Mouse (Mus musculus): Measurements from ENCODE around the gene Dnm1. TPM values are rescaled to one million over a fixed set of nuclear protein-coding genes. Genes with fewer than 3 reads are reported as not detected.

The Dnm1 gene
- polyA plus RNA-seq, 1 experiment: 1,410 TPM

- TF ChIP-seq POLR2A (IDR thresholded peaks at IDR 0.05; ENCODE audit: borderline replicate concordance, insufficient read depth, low read length) (no peak), CTCF (IDR thresholded peaks at IDR 0.05; ENCODE audit: borderline replicate concordance, insufficient read depth, low read depth, low read length) (peak; percentile 23; the same call in 1 of the 2 replicates)
- no peak overlapping the region for H3K27ac ChIP-seq (ENCODE audit: insufficient read depth, low read length)
Observed at GRCm38 (mm10) chr2:32275823-32276222, 77.3 kb downstream of the Dnm1 start.

GRCm38 (mm10) chr2:32260635-32261034, 92.5 kb downstream of the Dnm1 start:
- Histone ChIP-seq H3K27ac (ENCODE audit: insufficient read depth, low read length) (no peak overlapping the region), H3K4me1 (ENCODE audit: control insufficient read depth, insufficient read depth, low read length) (peaks cover 9% of the 10 kb centered on the region), H3K27me3 (ENCODE audit: control insufficient read depth, insufficient read depth, low read length) (no peaks in the 10 kb centered on the region), H3K4me3 (replicated peaks; ENCODE audit: insufficient read depth, low read depth, low read length) (no peak overlapping the region)
- DNase-seq: peak; percentile 35 to 56
- peak; percentile 43; the same call in 1 of the 2 replicates for TF ChIP-seq CTCF (IDR thresholded peaks at IDR 0.05; ENCODE audit: borderline replicate concordance, insufficient read depth, low read depth, low read length)
- TF ChIP-seq POLR2A (IDR thresholded peaks at IDR 0.05; ENCODE audit: borderline replicate concordance, insufficient read depth, low read length): no peak
- 24% methylated on average over 4 of the region's 4 CpGs for WGBS

More at GRCm38 (mm10) chr2:32275823-32276222, 77.3 kb downstream of the Dnm1 start:
- Histone ChIP-seq H3K27me3 (ENCODE audit: control insufficient read depth, insufficient read depth, low read length) (no peaks in the 10 kb centered on the region), H3K4me1 (ENCODE audit: control insufficient read depth, insufficient read depth, low read length) (no peaks in the 10 kb centered on the region), H3K4me3 (replicated peaks; ENCODE audit: insufficient read depth, low read depth, low read length) (no peak overlapping the region)
- no peak for DNase-seq
- WGBS: 82% methylated on average over 3 of the region's 3 CpGs

- peak within 1 kb of the TSS; percentile 82 for H3K4me3 ChIP-seq (replicated peaks; ENCODE audit: insufficient read depth, low read depth, low read length)
- peak; percentile 92 to 93 for DNase-seq
- no peak for TF ChIP-seq CTCF (IDR thresholded peaks at IDR 0.05; ENCODE audit: borderline replicate concordance, insufficient read depth, low read depth, low read length)
- peak; percentile 87 for TF ChIP-seq POLR2A (IDR thresholded peaks at IDR 0.05; ENCODE audit: borderline replicate concordance, insufficient read depth, low read length)
- H3K27me3 ChIP-seq (ENCODE audit: control insufficient read depth, insufficient read depth, low read length): no peaks in the 10 kb centered on the region
- H3K4me1 ChIP-seq (ENCODE audit: control insufficient read depth, insufficient read depth, low read length): peaks cover 9% of the 10 kb centered on the region
- WGBS: under 1% methylated on average over 59 of the region's 59 CpGs
- H3K27ac ChIP-seq (ENCODE audit: insufficient read depth, low read length): peak within 1 kb of the TSS; percentile 43
Observed at GRCm38 (mm10) chr2:32259657-32260417, 93.3 kb downstream of the Dnm1 start, which contains the start of gene Uck1. TSS of gene Uck1 (minus strand) at chr2:32260159.

- H3K27ac ChIP-seq (ENCODE audit: insufficient read depth, low read length): no peak overlapping the region
- H3K4me3 ChIP-seq (replicated peaks; ENCODE audit: insufficient read depth, low read depth, low read length): peak overlapping the region; percentile 82
- H3K27me3 ChIP-seq (ENCODE audit: control insufficient read depth, insufficient read depth, low read length): no peaks in the 10 kb centered on the region
- peaks cover 9% of the 10 kb centered on the region for H3K4me1 ChIP-seq (ENCODE audit: control insufficient read depth, insufficient read depth, low read length)
- WGBS: 40% methylated on average over 6 of the region's 6 CpGs
- no peak for TF ChIP-seq CTCF (IDR thresholded peaks at IDR 0.05; ENCODE audit: borderline replicate concordance, insufficient read depth, low read depth, low read length)
- TF ChIP-seq POLR2A (IDR thresholded peaks at IDR 0.05; ENCODE audit: borderline replicate concordance, insufficient read depth, low read length): no peak
- DNase-seq: no peak
Observed at GRCm38 (mm10) chr2:32258887-32259533, 94.1 kb downstream of the Dnm1 start.

Other genes with a start within 250 kb of the Dnm1 start
- gene Prrc2b, start 202.3 kb downstream of the Dnm1 start, polyA plus RNA-seq (2012; rRNA removed): 88.9 and 95.6 TPM in 2 replicates
- 23.1 and 23.9 TPM in 2 replicates for gene Pomt1, start 116.7 kb downstream of the Dnm1 start, polyA plus RNA-seq (2012; rRNA removed)
- gene Uck1, start 93.2 kb downstream of the Dnm1 start, polyA plus RNA-seq (2012; rRNA removed): 72.0 and 74.4 TPM in 2 replicates
- gene Golga2, start 66.0 kb downstream of the Dnm1 start, polyA plus RNA-seq (2012; rRNA removed): 74.0 TPM in 2 replicates
- 242 and 270 TPM in 2 replicates for gene Swi5, start 65.3 kb downstream of the Dnm1 start, polyA plus RNA-seq (2012; rRNA removed)
- 159 and 176 TPM in 2 replicates for gene Ciz1, start 1.0 kb downstream of the Dnm1 start, polyA plus RNA-seq (2012; rRNA removed)
- gene 1110008P14Rik, start 28.6 kb upstream of the Dnm1 start, polyA plus RNA-seq (2012; rRNA removed): 284 and 338 TPM in 2 replicates
- 0.48 and 1.0 TPM in 2 replicates for gene Lcn2, start 34.9 kb upstream of the Dnm1 start, polyA plus RNA-seq (2012; rRNA removed)
- 60.9 and 61.1 TPM in 2 replicates for gene Ptges2, start 42.6 kb upstream of the Dnm1 start, polyA plus RNA-seq (2012; rRNA removed)
- gene Naif1, start 97.1 kb upstream of the Dnm1 start, polyA plus RNA-seq (2012; rRNA removed): 3.3 TPM in 2 replicates
- 67.0 and 76.2 TPM in 2 replicates for gene Slc25a25, start 98.1 kb upstream of the Dnm1 start, polyA plus RNA-seq (2012; rRNA removed)
- 38.1 and 40.2 TPM in 2 replicates for gene Fam102a, start 182.0 kb upstream of the Dnm1 start, polyA plus RNA-seq (2012; rRNA removed)
- gene Dpm2, start 217.5 kb upstream of the Dnm1 start, polyA plus RNA-seq (2012; rRNA removed): 131 and 137 TPM in 2 replicates
- 25.2 and 28.4 TPM in 2 replicates for gene Pip5kl1, start 221.5 kb upstream of the Dnm1 start, polyA plus RNA-seq (2012; rRNA removed)
- 0.59 and 0.60 TPM in 2 replicates for gene 9430097D07Rik, start 222.3 kb upstream of the Dnm1 start, polyA plus RNA-seq (2012; rRNA removed)
- gene St6galnac4, start 233.8 kb upstream of the Dnm1 start, polyA plus RNA-seq (2012; rRNA removed): 91.4 and 101 TPM in 2 replicates
- gene St6galnac6, start 246.4 kb upstream of the Dnm1 start, polyA plus RNA-seq (2012; rRNA removed): 89.5 TPM in 2 replicates

Measured in cerebellum, adult 2 months (tissue).